Mouse (Mus musculus) spleen, adult 2 months (tissue): ENCODE measurements at regions not wholly inside any gene's neighbourhood (a gene's known extent, or its start where the extent isn't known, plus 50 kb on each side); places are given as distances from the start of the nearest gene placed in this dataset.

Source experiments
- DNase-seq, 2 experiments: peaks; one replicate each; pipeline versions ENCODE4 v3.0.0 to v3.0.0-alpha.2; 2012 to 2021; ENCODE audit warnings: low spot score in 2 of 2, low read depth in 1 of 2
- H3K27ac ChIP-seq: fragments of 200-500 bp; 2 replicates; pipeline ENCODE4 v1.5.1; 2012; ENCODE audit warnings: low read length, inconsistent platforms; ENCODE audit not compliant: insufficient read depth
- H3K27me3 ChIP-seq: fragments of 200-500 bp; 2 replicates; pipeline ENCODE4 v1.6.1; 2012; ENCODE audit warnings: mild to moderate bottlenecking, moderate library complexity, low read length, inconsistent platforms; ENCODE audit not compliant: control insufficient read depth, insufficient read depth
- H3K36me3 ChIP-seq: fragments of 200-500 bp; 2 replicates; pipeline ENCODE4 v1.6.1; 2012; ENCODE audit warnings: mild to moderate bottlenecking, low read length, inconsistent platforms; ENCODE audit not compliant: control insufficient read depth, insufficient read depth
- H3K4me1 ChIP-seq: fragments of 200-500 bp; 2 replicates; pipeline ENCODE4 v1.6.1; 2011; ENCODE audit warnings: inconsistent platforms; ENCODE audit not compliant: control insufficient read depth, insufficient read depth, insufficient read length
- H3K4me3 ChIP-seq: fragments of 200-500 bp; 2 replicates; pipeline ENCODE4 v1.5.1; 2011; ENCODE audit warnings: mild to moderate bottlenecking, inconsistent platforms; ENCODE audit not compliant: insufficient read depth, insufficient read length; ENCODE audit errors: extremely low read depth
- CTCF ChIP-seq: fragments of 200-500 bp; IDR thresholded peaks from 2 replicates; pipeline ENCODE4 v1.5.1; 2011; ENCODE audit warnings: mild to moderate bottlenecking, inconsistent platforms; ENCODE audit not compliant: insufficient read depth, insufficient read length, insufficient replicate concordance; ENCODE audit errors: extremely low read depth
- POLR2A ChIP-seq: fragments of 200-500 bp; IDR thresholded peaks from 2 replicates; pipeline ENCODE4 v1.6.1; 2011; ENCODE audit warnings: low read depth, low read length, inconsistent platforms
- WGBS: fragments of 180-500 bp; shearing (Covaris S2); methylation state at CpG from one replicate; pipeline ENCODE4 v1.1.7; 2018; 5-methylcytosine and 5-hydroxymethylcytosine counted together

GRCm38 (mm10) chr3:51072417-51072816 lies 151.8 kb upstream of the Noct start:
- H3K27ac ChIP-seq, result no peak overlapping the region
- H3K4me3 ChIP-seq, result no peak overlapping the region
- no peaks in the 10 kb centered on the region for H3K36me3 ChIP-seq
- WGBS, result 87% methylated on average over 10 of the region's 10 CpGs
- DNase-seq, result no peak
- H3K27me3 ChIP-seq, result no peaks in the 10 kb centered on the region; the same call in 1 of the 2 replicates
- H3K4me1 ChIP-seq, result no peaks in the 10 kb centered on the region
- no peak for TF ChIP-seq CTCF
- TF ChIP-seq POLR2A, result no peak

- Histone ChIP-seq H3K27me3 (no peaks in the 10 kb centered on the region), H3K36me3 (no peaks in the 10 kb centered on the region), H3K27ac (no peak overlapping the region), H3K4me3 (no peak overlapping the region), H3K4me1 (no peaks in the 10 kb centered on the region)
- 29% methylated on average over 15 of the region's 15 CpGs for WGBS
- DNase-seq, result no peak
- no peak for TF ChIP-seq CTCF
- TF ChIP-seq POLR2A, result no peak
Measured at GRCm38 (mm10) chr3:51073003-51073679, 151.1 kb upstream of the Noct start.

DNA sequence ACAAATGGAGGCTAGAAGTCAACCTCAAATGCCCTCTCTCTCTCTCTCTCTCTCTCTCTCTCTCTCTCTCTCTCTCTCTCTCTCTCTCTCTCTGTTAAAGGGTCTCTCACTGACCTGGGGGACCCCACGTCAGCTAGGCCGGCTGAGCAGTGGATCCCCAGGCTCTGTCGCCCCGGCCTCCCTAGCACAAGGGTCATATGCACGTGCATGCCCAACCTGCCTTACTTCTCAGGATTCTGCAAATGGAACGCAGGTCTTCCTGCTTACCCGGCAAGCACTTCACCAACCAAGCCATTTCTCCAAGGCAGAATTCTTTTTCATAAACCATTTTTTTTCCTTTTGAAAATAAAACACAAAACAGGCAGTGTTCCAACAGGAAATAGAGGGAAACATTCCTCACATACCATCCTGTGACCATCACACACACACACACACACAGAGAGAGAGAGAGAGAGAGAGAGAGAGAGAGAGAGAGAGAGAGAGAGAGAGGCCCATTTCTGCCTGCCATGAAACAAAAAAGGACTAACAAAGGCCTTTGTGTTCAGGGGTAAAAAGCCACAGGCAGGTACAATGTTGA lies 150.4 kb upstream of the Noct start:
- H3K4me1 ChIP-seq, result no peaks in the 10 kb centered on the region
- no peak for TF ChIP-seq CTCF
- no peak for TF ChIP-seq POLR2A
- no peaks in the 10 kb centered on the region for H3K36me3 ChIP-seq
- DNase-seq, result no peak
- no peak overlapping the region for H3K4me3 ChIP-seq
- no peaks in the 10 kb centered on the region for H3K27me3 ChIP-seq
- H3K27ac ChIP-seq, result no peak overlapping the region
- 85% methylated on average over 7 of the region's 7 CpGs for WGBS

DNA sequence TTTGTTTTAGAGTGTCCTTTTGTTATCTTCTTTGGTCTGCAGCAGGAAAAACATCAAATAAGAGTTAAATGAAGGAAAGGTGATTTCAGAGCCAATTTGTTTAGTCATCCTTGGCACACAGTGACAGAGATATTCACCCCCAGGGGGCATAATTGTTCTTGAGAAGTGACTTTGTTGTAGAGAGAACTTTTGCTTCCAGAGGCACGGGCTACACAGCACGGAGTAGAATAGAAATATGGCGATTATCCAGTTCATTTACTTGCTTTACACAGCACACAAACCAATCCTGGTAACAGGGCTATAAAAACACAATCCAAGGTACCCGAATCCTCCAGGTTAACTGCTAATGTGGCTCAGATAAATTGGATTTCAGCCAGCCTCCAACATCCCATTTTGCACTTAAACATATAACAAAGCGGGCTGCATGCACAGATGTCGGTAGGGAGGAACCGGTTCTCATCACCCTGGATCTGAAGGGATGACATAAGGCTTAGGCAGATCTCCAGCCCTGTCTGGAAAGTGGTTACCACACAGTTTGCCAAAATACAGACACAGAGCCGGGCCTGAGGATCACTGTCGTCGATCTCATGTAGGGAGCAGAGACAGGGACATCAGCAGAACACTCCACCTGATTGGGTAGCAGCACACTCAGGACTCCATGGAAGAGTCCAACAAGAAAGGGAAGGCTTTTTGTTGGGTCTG lies 148.9 kb upstream of the Noct start:
- no peak for TF ChIP-seq CTCF
- no peak for TF ChIP-seq POLR2A
- no peaks in the 10 kb centered on the region for H3K36me3 ChIP-seq
- WGBS, result 81% methylated on average over 10 of the region's 10 CpGs
- no peak overlapping the region for H3K27ac ChIP-seq
- no peaks in the 10 kb centered on the region for H3K27me3 ChIP-seq
- H3K4me3 ChIP-seq, result no peak overlapping the region
- no peaks in the 10 kb centered on the region for H3K4me1 ChIP-seq
- DNase-seq, result no peak

GRCm38 (mm10) chr3:51078459-51078858 lies 145.8 kb upstream of the Noct start:
- no peaks in the 10 kb centered on the region for H3K36me3 ChIP-seq
- no peak overlapping the region for H3K4me3 ChIP-seq
- no peaks in the 10 kb centered on the region for H3K4me1 ChIP-seq
- no peaks in the 10 kb centered on the region for H3K27me3 ChIP-seq
- no peak overlapping the region for H3K27ac ChIP-seq
- TF ChIP-seq POLR2A (no peak), CTCF (no peak)
- 78% methylated on average over 4 of the region's 4 CpGs for WGBS
- no peak for DNase-seq

DNA sequence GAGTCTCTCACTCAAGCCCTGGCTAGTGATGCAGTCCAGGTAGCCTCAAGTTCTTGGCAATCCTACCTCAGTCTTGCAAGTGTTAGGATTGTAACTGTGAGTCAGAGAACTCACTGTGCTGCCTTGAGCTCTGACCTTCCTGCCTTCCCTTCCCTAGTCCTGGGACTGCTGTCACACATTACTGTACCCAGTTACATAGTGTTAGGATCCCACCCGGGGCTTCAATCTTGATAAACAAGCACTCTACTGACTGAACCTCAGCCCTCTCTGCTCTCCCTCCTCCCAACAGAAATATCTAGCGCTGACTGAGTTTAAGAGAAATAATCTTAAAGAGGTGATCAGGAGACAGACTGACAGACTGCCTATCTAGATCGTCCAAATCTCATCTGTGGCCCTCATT lies 143.8 kb upstream of the Noct start:
- no peak for TF ChIP-seq CTCF
- TF ChIP-seq POLR2A, result no peak
- DNase-seq, result no peak
- Histone ChIP-seq H3K4me3 (no peak overlapping the region), H3K27me3 (no peaks in the 10 kb centered on the region), H3K36me3 (no peaks in the 10 kb centered on the region), H3K4me1 (no peaks in the 10 kb centered on the region), H3K27ac (no peak overlapping the region)
- WGBS, result 59% methylated on average over 3 of the region's 3 CpGs

- H3K27me3 ChIP-seq, result no peaks in the 10 kb centered on the region
- H3K27ac ChIP-seq, result no peak overlapping the region
- WGBS, result 84% methylated on average over 7 of the region's 7 CpGs
- H3K4me1 ChIP-seq, result no peaks in the 10 kb centered on the region
- DNase-seq, result no peak
- no peaks in the 10 kb centered on the region for H3K36me3 ChIP-seq
- H3K4me3 ChIP-seq, result no peak overlapping the region
- TF ChIP-seq CTCF (no peak), POLR2A (no peak)
Measured at GRCm38 (mm10) chr3:51080855-51081254, 143.4 kb upstream of the Noct start.
